Mouse (Mus musculus): ENCODE measurements around the gene Rb1. TPM values are rescaled to one million over a fixed set of nuclear protein-coding genes. Genes with fewer than 3 reads are reported as not detected.

The Rb1 gene
- polyA plus RNA-seq, 1 experiment from 2014 or later, result 26.2 TPM

DNA sequence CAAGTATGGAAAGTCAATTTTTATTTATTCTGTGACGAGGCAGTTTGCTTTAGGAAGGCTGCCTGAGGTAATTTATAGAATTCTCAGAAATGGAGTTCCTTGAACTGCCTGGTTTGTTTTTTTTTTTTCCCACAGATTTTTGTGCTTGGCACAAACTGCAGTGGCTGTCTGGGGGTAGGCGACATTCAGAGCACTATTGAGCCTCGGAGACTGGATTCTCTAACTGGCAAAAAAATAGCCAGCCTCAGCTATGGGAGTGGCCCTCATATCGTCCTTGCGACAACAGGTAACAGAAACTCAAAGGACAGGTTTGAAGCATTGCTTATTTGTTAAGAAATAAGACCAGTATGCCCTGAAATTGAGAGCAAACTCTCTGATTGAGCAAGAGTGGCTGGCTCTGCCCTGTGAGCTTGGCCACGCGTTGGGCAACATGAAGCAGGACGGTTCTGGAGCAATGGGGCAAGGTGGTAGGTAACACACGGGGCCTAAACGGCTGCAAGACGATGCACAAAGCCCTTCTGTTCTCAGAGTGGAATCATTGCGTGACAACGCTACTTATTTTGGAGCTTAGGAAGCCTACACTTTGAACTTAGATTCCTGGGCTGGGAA lies 163.3 kb downstream of the Rb1 start:
- 93% methylated on average over 13 of the region's 13 CpGs for WGBS
- Histone ChIP-seq H3K4me1 (ENCODE audit: control insufficient read depth, insufficient read depth, low read length) (no peaks in the 10 kb centered on the region), H3K4me2 (ENCODE audit: low read depth, low read length) (no peak overlapping the region), H3K4me3 (ENCODE audit: low read depth, low read length) (no peak overlapping the region), H3K36me3 (replicated peaks; ENCODE audit: control insufficient read depth, insufficient read depth, low read depth, low read length) (peaks cover 8% of the 10 kb centered on the region), H3K9ac (replicated peaks; ENCODE audit: low read length) (no peak overlapping the region), H3K27me3 (ENCODE audit: control insufficient read depth, insufficient read depth, low read length) (no peaks in the 10 kb centered on the region), H3K27ac (replicated peaks; ENCODE audit: low read depth, low read length) (no peak overlapping the region), H3K9me3 (replicated peaks; ENCODE audit: control insufficient read depth, low read length) (no peaks in the 10 kb centered on the region)
- DNase-seq (ENCODE audit: low spot score) (no peak), ATAC-seq (replicated peaks; ENCODE audit: insufficient number of reproducible peaks, low FRiP score, low TSS enrichment, low read depth) (no peak)

DNA sequence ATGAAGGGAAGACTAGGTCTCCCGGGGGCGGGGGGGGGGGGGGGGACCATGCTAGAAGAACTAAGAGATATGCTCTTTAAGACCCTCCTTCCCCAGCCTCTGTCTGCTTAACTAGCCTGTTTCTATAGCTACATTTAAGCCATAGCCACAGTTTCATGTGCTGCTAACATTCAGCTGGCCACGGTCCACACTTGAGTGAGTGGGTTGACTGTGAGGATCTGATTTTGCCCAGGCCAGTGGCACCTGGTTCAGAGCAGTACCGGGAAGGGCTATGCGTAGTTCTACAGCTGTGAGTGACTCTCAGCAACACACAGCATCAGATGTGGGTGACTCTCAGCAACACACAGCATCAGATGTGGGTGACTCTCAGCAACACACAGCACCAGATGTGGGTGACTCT lies 164.3 kb downstream of the Rb1 start:
- H3K4me3 ChIP-seq (ENCODE audit: low read depth, low read length), result no peak overlapping the region
- ATAC-seq (replicated peaks; ENCODE audit: insufficient number of reproducible peaks, low FRiP score, low TSS enrichment, low read depth) (no peak), DNase-seq (ENCODE audit: low spot score) (no peak)
- H3K9ac ChIP-seq (replicated peaks; ENCODE audit: low read length), result no peak overlapping the region
- H3K27ac ChIP-seq (replicated peaks; ENCODE audit: low read depth, low read length), result no peak overlapping the region
- H3K36me3 ChIP-seq (replicated peaks; ENCODE audit: control insufficient read depth, insufficient read depth, low read depth, low read length), result peaks cover 11% of the 10 kb centered on the region
- H3K4me1 ChIP-seq (ENCODE audit: control insufficient read depth, insufficient read depth, low read length), result no peaks in the 10 kb centered on the region
- WGBS, result 96% methylated on average over 4 of the region's 5 CpGs
- H3K9me3 ChIP-seq (replicated peaks; ENCODE audit: control insufficient read depth, low read length), result no peaks in the 10 kb centered on the region
- H3K27me3 ChIP-seq (ENCODE audit: control insufficient read depth, insufficient read depth, low read length), result no peaks in the 10 kb centered on the region
- no peak overlapping the region for H3K4me2 ChIP-seq (ENCODE audit: low read depth, low read length)

DNA sequence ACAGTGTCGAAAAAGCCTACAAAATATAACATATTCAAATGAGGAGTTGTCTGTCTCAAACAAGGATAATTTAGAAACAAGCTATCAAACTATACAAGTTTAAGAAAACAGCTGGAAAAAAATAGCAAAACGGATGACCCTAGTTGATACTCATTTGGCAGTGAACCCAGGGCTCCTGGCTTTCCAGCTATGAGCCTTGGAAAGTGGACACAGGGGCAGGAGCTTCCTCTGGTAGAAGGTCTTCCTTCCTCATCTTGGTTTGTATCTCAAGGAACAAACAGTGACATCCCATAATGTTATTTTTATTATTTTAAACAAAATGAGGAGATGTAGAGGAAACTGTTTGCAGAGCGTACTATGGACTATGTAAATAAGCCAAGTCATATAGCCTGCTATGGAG lies 177.5 kb downstream of the Rb1 start:
- Histone ChIP-seq H3K36me3 (replicated peaks; ENCODE audit: control insufficient read depth, insufficient read depth, low read depth, low read length) (no peaks in the 10 kb centered on the region), H3K4me2 (ENCODE audit: low read depth, low read length) (no peak overlapping the region), H3K4me1 (ENCODE audit: control insufficient read depth, insufficient read depth, low read length) (no peaks in the 10 kb centered on the region; the same call in 1 of the 2 replicates), H3K4me3 (ENCODE audit: low read depth, low read length) (no peak overlapping the region), H3K9me3 (replicated peaks; ENCODE audit: control insufficient read depth, low read length) (no peaks in the 10 kb centered on the region), H3K9ac (replicated peaks; ENCODE audit: low read length) (no peak overlapping the region), H3K27me3 (ENCODE audit: control insufficient read depth, insufficient read depth, low read length) (no peaks in the 10 kb centered on the region), H3K27ac (replicated peaks; ENCODE audit: low read depth, low read length) (no peak overlapping the region)
- DNase-seq (ENCODE audit: low spot score), result no peak
- no peak for ATAC-seq (replicated peaks; ENCODE audit: insufficient number of reproducible peaks, low FRiP score, low TSS enrichment, low read depth)
- WGBS, result 91% methylated on average over 3 of the region's 3 CpGs

DNA sequence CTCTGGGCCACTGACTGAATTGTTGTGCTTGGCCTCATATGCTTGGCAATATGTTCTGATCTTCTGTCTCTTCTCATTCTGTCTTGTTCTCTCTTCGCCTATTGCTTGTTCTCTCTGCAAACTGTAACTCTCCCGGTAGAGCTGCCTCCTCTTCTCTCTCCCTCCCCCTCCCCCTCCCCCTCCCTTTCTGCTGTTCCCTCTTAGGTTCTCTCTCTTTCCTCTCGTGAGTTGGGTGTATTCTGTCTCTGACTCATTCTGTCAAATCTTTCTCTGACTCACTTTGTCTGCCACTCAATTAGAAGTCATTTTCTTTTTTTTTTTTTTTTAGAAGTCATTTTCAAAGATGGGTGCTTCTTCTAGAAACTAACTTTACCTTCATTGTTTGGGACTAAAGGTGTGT lies 178.9 kb downstream of the Rb1 start:
- WGBS, result 54% methylated on average over 3 of the region's 3 CpGs
- ATAC-seq (replicated peaks; ENCODE audit: insufficient number of reproducible peaks, low FRiP score, low TSS enrichment, low read depth), result no peak
- Histone ChIP-seq H3K9ac (replicated peaks; ENCODE audit: low read length) (no peak overlapping the region), H3K4me2 (ENCODE audit: low read depth, low read length) (no peak overlapping the region), H3K4me3 (ENCODE audit: low read depth, low read length) (no peak overlapping the region), H3K36me3 (replicated peaks; ENCODE audit: control insufficient read depth, insufficient read depth, low read depth, low read length) (no peaks in the 10 kb centered on the region), H3K4me1 (ENCODE audit: control insufficient read depth, insufficient read depth, low read length) (no peaks in the 10 kb centered on the region; the same call in 1 of the 2 replicates), H3K9me3 (replicated peaks; ENCODE audit: control insufficient read depth, low read length) (no peaks in the 10 kb centered on the region), H3K27ac (replicated peaks; ENCODE audit: low read depth, low read length) (no peak overlapping the region), H3K27me3 (ENCODE audit: control insufficient read depth, insufficient read depth, low read length) (no peaks in the 10 kb centered on the region)
- no peak for DNase-seq (ENCODE audit: low spot score)

DNA sequence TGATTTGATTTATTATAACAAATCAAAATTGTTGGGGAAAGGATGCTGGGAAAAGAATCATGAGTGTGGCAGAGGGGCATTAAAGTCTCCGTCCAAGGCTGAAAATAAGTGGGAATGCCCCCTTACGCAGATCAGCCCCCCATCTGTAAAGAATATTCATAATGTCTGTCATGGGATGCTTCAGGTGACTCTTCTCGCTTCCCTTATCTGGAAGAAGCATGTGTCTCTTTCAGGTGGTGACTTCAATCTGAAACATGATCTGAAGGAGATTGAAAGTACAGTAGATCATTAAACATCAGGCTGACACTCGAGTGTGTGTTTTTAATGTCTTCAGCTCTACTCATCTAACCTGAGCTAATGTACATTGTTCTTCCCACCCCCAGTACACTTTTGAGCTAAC lies 180.1 kb downstream of the Rb1 start:
- Histone ChIP-seq H3K36me3 (replicated peaks; ENCODE audit: control insufficient read depth, insufficient read depth, low read depth, low read length) (no peaks in the 10 kb centered on the region), H3K9me3 (replicated peaks; ENCODE audit: control insufficient read depth, low read length) (no peaks in the 10 kb centered on the region), H3K27ac (replicated peaks; ENCODE audit: low read depth, low read length) (no peak overlapping the region), H3K4me3 (ENCODE audit: low read depth, low read length) (no peak overlapping the region), H3K27me3 (ENCODE audit: control insufficient read depth, insufficient read depth, low read length) (no peaks in the 10 kb centered on the region), H3K4me2 (ENCODE audit: low read depth, low read length) (no peak overlapping the region), H3K9ac (replicated peaks; ENCODE audit: low read length) (no peak overlapping the region), H3K4me1 (ENCODE audit: control insufficient read depth, insufficient read depth, low read length) (no peaks in the 10 kb centered on the region; the same call in 1 of the 2 replicates)
- 90% methylated on average over 4 of the region's 4 CpGs for WGBS
- no peak for DNase-seq (ENCODE audit: low spot score)
- ATAC-seq (replicated peaks; ENCODE audit: insufficient number of reproducible peaks, low FRiP score, low TSS enrichment, low read depth), result no peak

DNA sequence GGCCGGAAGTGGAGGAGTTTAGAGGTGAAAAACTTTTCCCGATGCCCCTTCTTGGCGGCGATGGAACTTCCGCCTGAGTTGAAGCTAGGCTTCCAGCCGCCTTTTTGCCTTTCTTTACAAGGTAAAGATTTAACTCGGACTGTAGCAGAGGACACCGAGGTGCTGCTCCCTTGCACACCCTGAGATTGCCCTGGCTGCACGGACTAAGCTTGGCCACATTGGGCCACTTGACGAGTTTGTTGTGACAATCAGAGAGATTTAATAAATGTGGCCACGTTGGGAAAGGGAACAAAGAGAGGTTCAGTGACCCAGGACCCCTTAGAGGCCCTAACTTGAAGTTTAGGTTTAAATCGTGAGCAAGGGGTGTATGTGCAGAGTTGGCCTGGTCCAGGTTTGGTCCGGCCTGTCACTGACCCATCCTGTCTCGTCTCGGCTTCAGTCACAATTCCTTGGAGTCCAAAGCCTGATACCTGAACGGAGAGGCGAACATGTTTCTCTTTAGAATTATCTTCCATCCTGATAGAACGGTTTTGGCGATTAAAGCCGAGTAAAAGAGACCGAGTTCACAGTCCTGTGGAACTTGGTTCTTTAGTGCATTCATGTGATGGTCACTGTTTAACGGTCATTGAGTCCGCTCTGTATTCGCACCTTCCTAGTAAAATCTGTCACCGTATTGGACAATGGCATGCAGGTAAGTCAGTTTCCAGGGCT lies 181.8 kb downstream of the Rb1 start:
- H3K27me3 ChIP-seq (ENCODE audit: control insufficient read depth, insufficient read depth, low read length), result no peaks in the 10 kb centered on the region
- peak overlapping the region; percentile 77 for H3K4me3 ChIP-seq (ENCODE audit: low read depth, low read length)
- peak; percentile 70 for DNase-seq (ENCODE audit: low spot score)
- H3K27ac ChIP-seq (replicated peaks; ENCODE audit: low read depth, low read length), result peak overlapping the region; percentile 99
- H3K9me3 ChIP-seq (replicated peaks; ENCODE audit: control insufficient read depth, low read length), result no peaks in the 10 kb centered on the region
- no peaks in the 10 kb centered on the region; the same call in 1 of the 2 replicates for H3K4me1 ChIP-seq (ENCODE audit: control insufficient read depth, insufficient read depth, low read length)
- peak overlapping the region; percentile 98 for H3K9ac ChIP-seq (replicated peaks; ENCODE audit: low read length)
- peak overlapping the region; percentile 79 for H3K4me2 ChIP-seq (ENCODE audit: low read depth, low read length)
- no peaks in the 10 kb centered on the region for H3K36me3 ChIP-seq (replicated peaks; ENCODE audit: control insufficient read depth, insufficient read depth, low read depth, low read length)
- no peak for ATAC-seq (replicated peaks; ENCODE audit: insufficient number of reproducible peaks, low FRiP score, low TSS enrichment, low read depth)
- 40% methylated on average over 25 of the region's 25 CpGs for WGBS

DNA sequence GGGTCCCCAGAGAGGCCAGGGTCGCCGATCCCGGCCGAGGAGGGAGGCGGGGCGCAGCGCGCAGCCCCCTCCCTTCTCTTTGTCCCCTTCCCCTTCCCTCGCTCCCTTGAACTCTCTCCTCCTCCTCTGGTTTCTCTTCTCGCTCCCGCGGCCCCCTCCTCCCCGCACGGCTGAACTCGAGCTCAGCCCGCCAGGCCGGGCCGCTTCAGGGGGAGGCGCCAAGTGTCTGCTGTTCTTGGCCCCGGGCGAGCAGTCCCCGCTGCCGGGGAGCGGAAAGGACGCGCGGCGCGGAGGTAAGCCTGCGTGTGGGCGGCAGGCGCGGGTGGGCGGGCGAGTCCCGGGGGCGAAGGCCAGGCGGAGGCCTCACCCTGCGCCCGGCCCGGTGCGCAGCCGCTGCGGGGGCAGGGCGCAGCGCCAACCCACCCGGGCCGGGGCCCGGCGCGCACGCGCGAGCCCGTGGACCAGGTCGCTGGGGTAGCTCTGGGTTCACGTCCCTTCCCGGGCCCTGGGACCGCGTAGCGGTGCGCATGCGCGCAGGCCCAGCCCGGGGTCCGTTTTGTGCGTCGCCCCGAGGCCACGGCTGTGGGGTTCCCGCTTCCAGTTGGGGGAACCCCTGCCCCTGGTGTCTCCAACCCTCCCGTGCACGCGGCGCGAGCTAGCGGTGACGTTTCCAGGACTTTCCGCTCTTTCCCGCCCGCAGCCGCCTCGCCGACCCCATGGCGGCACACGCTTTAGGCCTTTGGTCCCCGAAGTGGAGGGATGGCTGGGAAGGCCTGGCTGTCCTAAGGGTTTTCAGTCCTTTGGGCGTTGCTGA lies 182.5 kb downstream of the Rb1 start:
- under 1% methylated on average over 75 of the region's 88 CpGs for WGBS
- DNase-seq (ENCODE audit: low spot score) (peak; percentile 85), ATAC-seq (replicated peaks; ENCODE audit: insufficient number of reproducible peaks, low FRiP score, low TSS enrichment, low read depth) (peak; percentile 93)
- Histone ChIP-seq H3K4me3 (ENCODE audit: low read depth, low read length) (peak overlapping the region; percentile 77), H3K4me2 (ENCODE audit: low read depth, low read length) (peak overlapping the region; percentile 79), H3K27ac (replicated peaks; ENCODE audit: low read depth, low read length) (peak overlapping the region; percentile 99), H3K4me1 (ENCODE audit: control insufficient read depth, insufficient read depth, low read length) (no peaks in the 10 kb centered on the region; the same call in 1 of the 2 replicates), H3K9ac (replicated peaks; ENCODE audit: low read length) (peak overlapping the region; percentile 98), H3K27me3 (ENCODE audit: control insufficient read depth, insufficient read depth, low read length) (no peaks in the 10 kb centered on the region), H3K36me3 (replicated peaks; ENCODE audit: control insufficient read depth, insufficient read depth, low read depth, low read length) (no peaks in the 10 kb centered on the region), H3K9me3 (replicated peaks; ENCODE audit: control insufficient read depth, low read length) (no peaks in the 10 kb centered on the region)

Measured in embryonic facial prominence, embryonic 11.5 days (tissue).